Mouse (Mus musculus) ovary, adult 10 weeks (tissue): Measurements from ENCODE around the gene Elp5. TPM values are rescaled to one million over a fixed set of nuclear protein-coding genes. Genes with fewer than 3 reads are reported as not detected.

ENCODE experiments used
- polyA plus RNA-seq: library from polyadenylated mRNA; stranded (reverse); fragments of 350-450 nt; fragmentation: Illumina TruSeq; extraction: RNeasy Lipid Tissue Mini Kit (QIAGEN cat#74804); gene quantifications from one replicate; pipeline ENCODE4 v1.2.3, GENCODE M21; 2014

The Elp5 gene
- 5.8 TPM for polyA plus RNA-seq

GRCm38 (mm10) chr11:69982225-69982624 lies at the start of gene Elp5:
Gene Elp5 (minus strand): TSS chr11:69982517.

GRCm38 (mm10) chr11:70016669-70017068 lies 34.4 kb upstream of the Elp5 start, which contains the start of gene Dlg4:
Gene Dlg4 (plus strand): TSS chr11:70016942.

GRCm38 (mm10) chr11:70014880-70015558 lies 32.7 kb upstream of the Elp5 start, which contains the start of gene Acadvl:
Gene Acadvl (minus strand): TSS chr11:70015411.

GRCm38 (mm10) chr11:70000396-70000898 lies 18.1 kb upstream of the Elp5 start, which contains the start of gene Dvl2:
Gene Dvl2 (plus strand): TSS chr11:70000595.

GRCm38 (mm10) chr11:69995391-69995960 lies 13.2 kb upstream of the Elp5 start, which contains the start of gene Phf23:
Gene Phf23 (plus strand): TSS chr11:69995777.

DNA sequence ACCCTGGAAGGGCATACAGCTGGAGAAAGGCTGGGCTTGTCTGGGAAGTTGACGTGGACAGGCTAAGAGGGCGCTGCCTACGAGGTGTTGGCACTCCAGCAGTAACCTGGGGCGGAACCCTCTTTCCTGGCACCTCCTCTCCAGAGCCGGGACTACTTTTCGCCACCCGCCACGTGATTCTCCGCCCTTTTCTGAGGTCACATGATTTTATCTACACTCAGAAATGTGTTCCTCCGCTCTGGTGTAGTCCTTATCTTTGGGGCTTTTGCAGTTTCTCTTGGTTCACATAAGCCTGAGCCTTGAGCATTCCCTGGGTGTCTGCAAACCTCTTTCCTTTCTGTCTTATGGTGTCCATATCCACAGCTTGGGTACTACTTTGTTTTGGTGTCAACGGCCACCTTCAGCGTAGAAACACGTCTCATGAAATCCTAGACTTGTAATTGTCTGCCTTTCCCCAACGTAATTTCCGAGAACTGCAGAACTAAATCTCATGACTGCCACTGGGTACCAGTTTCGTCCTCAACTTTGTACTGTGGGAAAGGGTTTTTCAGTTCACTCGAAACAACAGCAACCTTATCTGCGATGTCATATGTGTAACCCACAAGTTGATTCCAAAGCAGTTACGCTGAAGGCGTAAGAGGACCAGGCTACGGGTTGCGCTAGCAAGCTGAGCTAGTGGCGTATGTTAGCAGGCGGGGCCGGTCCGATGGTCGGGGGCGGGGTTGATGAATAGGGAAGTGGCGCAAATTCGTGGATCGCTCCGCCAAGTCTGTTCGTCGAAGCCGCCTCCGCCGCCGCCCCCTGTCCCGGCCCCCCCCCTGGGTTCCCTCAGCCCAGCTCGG lies 8.8 kb upstream of the Elp5 start, which contains the start of gene Gabarap:
Gabarap (plus strand) TSS at position 294 of the 842 bp plus-strand sequence.

GRCm38 (mm10) chr11:69981141-69981762 lies 1.1 kb downstream of the Elp5 start, which contains the start of gene Ctdnep1:
Gene Ctdnep1 (plus strand): TSS chr11:69981156.

GRCm38 (mm10) chr11:69964650-69965270 lies 17.6 kb downstream of the Elp5 start, which contains the start of gene Cldn7:
Gene Cldn7 (plus strand): TSS chr11:69964779.

GRCm38 (mm10) chr11:69948066-69948762 lies 34.1 kb downstream of the Elp5 start, which contains the start of gene Slc2a4:
Gene Slc2a4 (minus strand): TSS chr11:69948188.

DNA sequence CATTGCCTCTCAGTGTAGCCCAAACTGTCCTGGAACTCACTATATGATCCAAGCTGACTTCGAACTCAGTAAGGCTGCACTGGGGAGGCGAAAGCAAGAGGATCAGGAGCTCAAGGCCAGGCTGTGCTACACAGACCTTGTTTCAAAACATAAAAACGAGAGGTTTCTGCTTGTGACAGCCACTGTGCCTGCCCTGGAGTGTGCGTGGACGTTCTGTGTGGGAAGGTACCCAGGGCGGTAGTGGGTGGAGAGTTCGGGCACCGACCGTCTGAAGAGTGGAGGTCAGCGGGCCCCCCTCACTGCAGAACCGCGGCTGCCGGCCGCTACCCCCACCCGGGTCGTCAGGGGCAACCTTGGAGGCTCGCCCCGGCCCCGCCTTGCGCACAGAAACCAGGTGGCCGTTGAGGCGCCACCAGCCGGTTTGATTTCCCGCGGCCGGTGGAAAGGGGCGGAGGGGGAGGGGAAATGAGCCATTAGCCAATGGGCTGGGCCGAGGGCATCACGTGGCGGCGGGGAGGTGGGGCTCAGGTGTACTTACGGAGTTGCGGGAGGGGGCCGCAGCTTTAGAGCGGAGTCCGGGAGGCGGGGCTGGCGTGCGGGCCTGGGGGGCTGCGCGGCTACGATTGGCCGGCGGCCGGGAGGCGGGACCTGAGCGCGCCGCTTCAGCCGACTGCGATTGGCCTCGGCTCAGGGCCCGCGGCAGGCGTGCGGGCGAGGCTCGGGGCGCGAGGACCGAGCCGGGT lies 47.0 kb downstream of the Elp5 start, which contains the start of gene Ybx2:
Ybx2 (plus strand) TSS at position 660 of the 743 bp plus-strand sequence.

DNA sequence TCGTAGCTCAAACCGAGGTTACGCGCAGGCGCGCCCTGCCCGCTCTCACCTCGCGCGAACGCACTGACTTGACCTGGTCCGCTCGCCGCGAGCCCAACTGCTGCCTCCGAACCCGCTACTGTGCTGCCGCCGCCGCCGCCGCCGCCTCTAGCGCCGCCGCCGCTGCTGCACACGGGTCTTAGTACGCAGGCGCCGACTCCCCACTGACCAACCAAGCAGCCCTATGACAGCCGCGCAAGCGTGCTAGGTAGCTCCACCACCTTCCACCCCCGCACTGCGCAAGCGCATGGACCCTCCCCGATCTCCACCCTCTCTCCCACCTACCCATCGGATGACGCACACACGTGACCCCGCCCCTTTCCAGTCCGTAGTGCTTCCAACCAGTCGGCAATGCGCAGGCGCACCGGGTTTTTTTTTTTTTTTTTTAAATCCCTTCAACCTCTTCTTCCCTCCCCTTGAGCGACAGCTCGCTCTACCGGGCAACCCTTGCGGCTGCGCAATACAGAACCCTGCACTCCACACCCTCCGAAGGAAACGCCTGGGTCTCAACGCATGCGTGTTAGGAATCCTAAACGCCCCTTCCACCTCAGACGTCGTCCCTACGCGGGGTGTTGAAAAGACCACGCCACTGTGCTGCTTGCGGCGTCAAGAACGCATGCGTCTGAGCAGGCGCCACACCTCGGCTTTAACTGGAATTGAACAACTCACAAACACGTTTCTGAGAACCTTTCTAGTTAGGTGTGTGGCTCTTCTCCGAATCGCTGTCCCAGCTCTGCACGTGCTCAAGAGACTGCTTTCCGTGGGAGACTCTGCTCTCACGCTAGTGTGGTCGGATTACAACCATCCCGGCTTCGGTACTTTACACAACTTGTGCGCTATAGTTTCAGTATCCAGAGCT lies 61.0 kb downstream of the Elp5 start, which contains the start of gene Eif5a:
Eif5a (minus strand) TSS at position 845 of the 898 bp plus-strand sequence.

Other genes starting within 250 kb of the Elp5 start
- gene Polr2a, start 223.9 kb downstream of the Elp5 start, polyA plus RNA-seq, result 38.0 TPM
- 0.48 TPM for gene Slc35g3, start 220.5 kb downstream of the Elp5 start, polyA plus RNA-seq
- gene Zbtb4, start 216.6 kb downstream of the Elp5 start, polyA plus RNA-seq, result 26.4 TPM
- 3.4 TPM for gene Chrnb1, start 186.6 kb downstream of the Elp5 start, polyA plus RNA-seq
- gene Fgf11, start 180.7 kb downstream of the Elp5 start, polyA plus RNA-seq, result 7.0 TPM
- gene Tmem102, start 176.9 kb downstream of the Elp5 start, polyA plus RNA-seq, result 1.2 TPM
- not detected for gene Gm39566, start 167.2 kb downstream of the Elp5 start, polyA plus RNA-seq
- gene Spem2, start 164.1 kb downstream of the Elp5 start, polyA plus RNA-seq, result not detected
- not detected for gene Spem1, start 160.3 kb downstream of the Elp5 start, polyA plus RNA-seq
- 1.4 TPM for gene Nlgn2, start 144.7 kb downstream of the Elp5 start, polyA plus RNA-seq
- gene Tmem256, start 144.0 kb downstream of the Elp5 start, polyA plus RNA-seq, result 16.6 TPM
- gene Plscr3, start 136.1 kb downstream of the Elp5 start, polyA plus RNA-seq, result 1.2 TPM
- gene Tnk1, start 123.8 kb downstream of the Elp5 start, polyA plus RNA-seq, result 0.26 TPM
- not detected for gene Tmem95, start 104.5 kb downstream of the Elp5 start, polyA plus RNA-seq
- gene Kctd11, start 101.1 kb downstream of the Elp5 start, polyA plus RNA-seq, result 2.4 TPM
- not detected for gene Acap1, start 87.0 kb downstream of the Elp5 start, polyA plus RNA-seq
- 2.4 TPM for gene 2810408A11Rik, start 81.5 kb downstream of the Elp5 start, polyA plus RNA-seq
- gene Neurl4, start 81.4 kb downstream of the Elp5 start, polyA plus RNA-seq, result 4.1 TPM
- gene Gps2, start 68.6 kb downstream of the Elp5 start, polyA plus RNA-seq, result 21.7 TPM
- 199 TPM for gene Eif5a, start 60.6 kb downstream of the Elp5 start, polyA plus RNA-seq
- 6.4 TPM for gene Ybx2, start 46.7 kb downstream of the Elp5 start, polyA plus RNA-seq
- gene Slc2a4, start 34.3 kb downstream of the Elp5 start, polyA plus RNA-seq, result 0.63 TPM
- 2.6 TPM for gene Cldn7, start 17.7 kb downstream of the Elp5 start, polyA plus RNA-seq
- gene Ctdnep1, start 1.4 kb downstream of the Elp5 start, polyA plus RNA-seq, result 63.2 TPM
- 449 TPM for gene Gabarap, start 8.6 kb upstream of the Elp5 start, polyA plus RNA-seq
- 24.2 TPM for gene Phf23, start 13.3 kb upstream of the Elp5 start, polyA plus RNA-seq
- gene Dvl2, start 18.1 kb upstream of the Elp5 start, polyA plus RNA-seq, result 1.8 TPM
- gene Acadvl, start 32.9 kb upstream of the Elp5 start, polyA plus RNA-seq, result 5.8 TPM
- 1.7 TPM for gene Dlg4, start 34.4 kb upstream of the Elp5 start, polyA plus RNA-seq
- not detected for gene Asgr1, start 71.6 kb upstream of the Elp5 start, polyA plus RNA-seq
- gene Asgr2, start 110.1 kb upstream of the Elp5 start, polyA plus RNA-seq, result 0.80 TPM
- 21.9 TPM for gene Mgl2, start 147.8 kb upstream of the Elp5 start, polyA plus RNA-seq
- gene Clec10a, start 173.7 kb upstream of the Elp5 start, polyA plus RNA-seq, result 3.7 TPM
- not detected for gene Slc16a11, start 230.2 kb upstream of the Elp5 start, polyA plus RNA-seq
- gene Slc16a13, start 238.5 kb upstream of the Elp5 start, polyA plus RNA-seq, result 3.1 TPM
- 7.3 TPM for gene Bcl6b, start 247.3 kb upstream of the Elp5 start, polyA plus RNA-seq